Mouse (Mus musculus) ES-Bruce4 (cell line): Measurements from ENCODE around the gene Sppl2a. TPM values are rescaled to one million over a fixed set of nuclear protein-coding genes. Genes with fewer than 3 reads are reported as not detected.
A peak's percentile ranks its signal among the peaks of the same experiment; 100 is the strongest.

Experiments used
- H3K27ac ChIP-seq: 2 replicates; pipeline ENCODE4 v1.5.1; 2012; ENCODE audit warnings: low read length, inconsistent platforms; ENCODE audit not compliant: insufficient read depth
- H3K27me3 ChIP-seq: 2 replicates; pipeline ENCODE4 v1.6.1; 2012; ENCODE audit warnings: mild to moderate bottlenecking, low read length, inconsistent platforms; ENCODE audit not compliant: control insufficient read depth, poor library complexity, insufficient read depth, severe bottlenecking
- H3K36me3 ChIP-seq: 2 replicates; pipeline ENCODE4 v1.6.1; 2012; ENCODE audit warnings: inconsistent platforms, mild to moderate bottlenecking, low read length, moderate library complexity; ENCODE audit not compliant: control insufficient read depth, poor library complexity, insufficient read depth, severe bottlenecking
- H3K4me1 ChIP-seq: one replicate; pipeline ENCODE4 v1.8.1; 2011; ENCODE audit warnings: low read length; ENCODE audit not compliant: control insufficient read depth, insufficient read depth
- H3K4me3 ChIP-seq: 2 replicates; pipeline ENCODE4 v1.5.1; 2011; ENCODE audit warnings: low read depth, mild to moderate bottlenecking, low read length
- H3K9ac ChIP-seq: 2 replicates; pipeline ENCODE4 v1.6.1; 2012; ENCODE audit warnings: low read depth, mild to moderate bottlenecking, inconsistent platforms; ENCODE audit not compliant: poor library complexity, severe bottlenecking
- H3K9me3 ChIP-seq: replicated peaks from 2 replicates; pipeline ENCODE4 v1.6.1; 2012; ENCODE audit warnings: mild to moderate bottlenecking, low read length, inconsistent platforms; ENCODE audit not compliant: control insufficient read depth, poor library complexity, insufficient read depth, severe bottlenecking
- CTCF ChIP-seq: IDR thresholded peaks from one replicate; pipeline ENCODE4 v1.8.1; 2011; ENCODE audit warnings: low read depth, low read length
- EP300 ChIP-seq: IDR thresholded peaks from 2 replicates; pipeline ENCODE4 v1.6.1; 2011; ENCODE audit warnings: low read depth, low read length; ENCODE audit not compliant: insufficient read depth
- POLR2A ChIP-seq: IDR thresholded peaks from one replicate; pipeline ENCODE4 v1.8.1; 2011; ENCODE audit warnings: low read length; ENCODE audit not compliant: insufficient read depth
- polyA plus RNA-seq: library from polyadenylated mRNA; stranded (reverse); fragments of >200 nt; gene quantifications from 2 replicates; pipeline ENCODE4 v1.2.4, GENCODE M21; 2011; ENCODE audit warnings: low read depth; ENCODE audit not compliant: missing spikeins, insufficient read depth, insufficient read length

Gene Sppl2a
- polyA plus RNA-seq, 1 experiment, result 18.9 TPM

DNA sequence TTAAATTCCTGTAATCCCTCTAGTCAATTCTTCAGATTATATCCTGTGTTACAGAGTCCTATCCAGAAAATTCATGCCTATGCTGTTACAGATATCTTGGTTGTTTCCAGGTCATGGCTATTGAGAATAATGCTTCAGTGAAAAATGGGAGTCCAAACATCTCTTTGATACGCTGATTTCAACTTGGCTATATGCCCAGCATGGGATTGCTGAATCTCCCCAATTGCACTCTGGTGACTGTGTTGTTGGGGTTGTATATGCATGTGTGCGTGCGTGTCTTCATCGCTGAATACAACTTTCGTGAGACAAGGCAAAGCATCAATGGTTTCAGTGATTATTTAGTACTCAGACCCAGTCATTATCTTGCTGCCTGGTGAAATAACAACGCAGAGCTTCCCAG is 5.0 kb upstream of the Sppl2a start:
- TF ChIP-seq EP300, result no peak
- TF ChIP-seq CTCF, result no peak
- H3K9ac ChIP-seq, result no peak overlapping the region
- no peak overlapping the region for H3K27ac ChIP-seq
- peaks cover 5% of the 10 kb centered on the region for H3K9me3 ChIP-seq
- no peaks in the 10 kb centered on the region for H3K36me3 ChIP-seq
- H3K27me3 ChIP-seq, result no peaks in the 10 kb centered on the region
- no peak overlapping the region for H3K4me3 ChIP-seq
- H3K4me1 ChIP-seq, result no peaks in the 10 kb centered on the region

DNA sequence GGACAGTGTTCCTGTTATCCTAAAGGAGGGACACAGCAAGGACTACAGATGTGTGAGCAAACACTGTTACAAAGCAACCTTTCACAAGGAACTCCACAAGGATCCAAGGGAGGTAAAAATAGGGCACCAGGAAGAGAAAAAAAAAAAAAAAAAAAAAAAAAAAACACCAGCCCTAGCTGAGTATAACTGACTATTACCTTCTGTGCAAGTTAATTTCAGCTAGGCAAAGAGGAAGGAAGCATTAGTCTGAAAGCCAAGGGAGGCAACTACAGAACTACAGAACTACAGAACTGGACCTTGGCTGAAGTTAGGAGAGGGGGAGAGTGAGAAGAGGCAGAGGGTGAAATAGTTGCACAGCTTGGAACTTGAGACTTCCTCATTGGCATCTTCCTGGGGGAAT is 886 bp upstream of the Sppl2a start:
- TF ChIP-seq EP300 (no peak), POLR2A (no peak), CTCF (no peak)
- H3K9me3 ChIP-seq, result no peaks in the 10 kb centered on the region
- H3K27ac ChIP-seq, result no peak overlapping the region
- H3K4me3 ChIP-seq, result no peak overlapping the region
- 0 out of 2 replicates have a peak overlapping the region, but pooled peaks have one; percentile 71 for H3K9ac ChIP-seq
- no peaks in the 10 kb centered on the region for H3K36me3 ChIP-seq
- H3K27me3 ChIP-seq, result no peaks in the 10 kb centered on the region
- H3K4me1 ChIP-seq, result no peaks in the 10 kb centered on the region

DNA sequence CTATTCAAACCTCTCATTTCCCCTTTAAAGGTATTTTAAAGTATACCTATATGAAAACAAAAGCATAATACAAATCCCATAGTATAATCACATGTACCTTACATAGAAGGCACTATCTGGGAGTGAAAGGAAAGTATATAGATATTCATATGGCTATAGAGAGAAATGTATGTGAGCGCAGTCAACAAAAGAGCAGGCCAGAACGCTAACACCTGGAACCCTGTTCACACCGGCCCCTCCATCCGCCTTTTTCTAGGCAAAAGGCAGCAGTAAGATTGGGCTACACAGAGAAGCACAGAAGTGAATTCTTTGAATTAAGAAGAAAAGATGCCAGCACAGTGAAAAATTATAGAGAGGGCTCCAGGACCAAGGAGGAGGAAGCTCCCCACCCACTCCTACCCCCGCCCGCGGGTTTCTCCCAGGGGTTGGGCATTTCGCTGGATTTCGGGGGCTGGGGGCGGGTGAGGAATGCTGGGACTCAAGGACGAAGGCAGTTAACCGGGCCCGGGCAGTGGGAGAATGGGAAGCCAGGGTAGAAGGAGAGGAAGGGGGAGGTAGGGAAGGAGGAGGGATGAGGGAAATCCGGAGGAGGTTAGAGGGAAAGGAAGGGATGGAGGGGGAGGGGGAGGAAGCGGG is 656 bp downstream of the Sppl2a start:
- H3K9ac ChIP-seq, result peak overlapping the region; percentile 71

DNA sequence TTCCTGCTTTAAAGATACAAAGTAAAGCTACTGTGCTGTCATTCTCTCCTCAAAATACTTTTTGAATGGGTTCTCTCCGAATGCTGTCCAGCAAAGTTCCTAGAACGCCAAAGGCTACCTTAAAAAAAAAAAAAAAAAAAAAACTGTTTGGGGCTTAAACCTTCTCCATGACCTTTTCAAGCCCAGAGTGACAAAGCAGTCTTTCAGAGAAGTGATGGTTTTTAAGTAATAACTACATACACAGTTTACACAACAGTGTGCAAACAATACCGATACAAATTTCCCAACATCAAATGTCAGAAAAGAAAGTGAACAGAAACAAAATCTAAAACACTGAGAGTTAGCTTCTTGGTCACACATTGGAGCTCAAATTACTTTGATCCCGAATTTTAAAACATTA is 1.3 kb downstream of the Sppl2a start:
- Histone ChIP-seq H3K27ac (no peak overlapping the region), H3K27me3 (no peaks in the 10 kb centered on the region), H3K36me3 (no peaks in the 10 kb centered on the region), H3K9ac (peak overlapping the region; percentile 71; the same call in 1 of the 2 replicates), H3K9me3 (no peaks in the 10 kb centered on the region), H3K4me3 (no peak overlapping the region), H3K4me1 (no peaks in the 10 kb centered on the region)
- TF ChIP-seq EP300, result no peak
- no peak for TF ChIP-seq POLR2A
- TF ChIP-seq CTCF, result no peak

More for the DNA sequence above, 656 bp downstream of the Sppl2a start:
- H3K27me3 ChIP-seq, result no peaks in the 10 kb centered on the region
- H3K27ac ChIP-seq, result no peak overlapping the region
- H3K4me3 ChIP-seq, result peak overlapping the region; percentile 66
- no peaks in the 10 kb centered on the region for H3K4me1 ChIP-seq
- TF ChIP-seq CTCF (no peak), POLR2A (no peak), EP300 (no peak)
- H3K36me3 ChIP-seq, result no peaks in the 10 kb centered on the region
- H3K9me3 ChIP-seq, result no peaks in the 10 kb centered on the region

DNA sequence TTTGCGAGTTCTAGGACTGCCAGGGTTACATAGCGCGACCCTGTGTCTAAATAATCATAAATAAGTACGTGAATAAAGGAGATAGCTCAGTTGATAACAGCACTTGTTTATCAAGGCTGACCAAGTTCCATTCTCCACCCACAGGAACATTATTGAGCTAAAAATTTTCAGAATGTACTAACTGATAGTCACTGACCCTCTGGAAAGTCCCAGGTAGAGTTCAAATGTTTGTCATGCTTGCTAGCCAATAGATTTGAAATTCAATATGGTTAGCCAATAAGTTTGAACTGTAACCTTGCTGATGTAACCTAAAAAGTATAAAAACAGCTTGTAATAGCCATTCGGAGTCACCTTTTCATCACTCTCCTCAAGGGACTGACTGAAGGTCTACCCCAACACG is 4.4 kb downstream of the Sppl2a start:
- Histone ChIP-seq H3K9me3 (no peaks in the 10 kb centered on the region), H3K27me3 (no peaks in the 10 kb centered on the region), H3K4me1 (no peaks in the 10 kb centered on the region), H3K9ac (no peak overlapping the region), H3K27ac (no peak overlapping the region), H3K4me3 (no peak overlapping the region), H3K36me3 (no peaks in the 10 kb centered on the region)
- TF ChIP-seq EP300 (no peak), CTCF (no peak), POLR2A (no peak)

DNA sequence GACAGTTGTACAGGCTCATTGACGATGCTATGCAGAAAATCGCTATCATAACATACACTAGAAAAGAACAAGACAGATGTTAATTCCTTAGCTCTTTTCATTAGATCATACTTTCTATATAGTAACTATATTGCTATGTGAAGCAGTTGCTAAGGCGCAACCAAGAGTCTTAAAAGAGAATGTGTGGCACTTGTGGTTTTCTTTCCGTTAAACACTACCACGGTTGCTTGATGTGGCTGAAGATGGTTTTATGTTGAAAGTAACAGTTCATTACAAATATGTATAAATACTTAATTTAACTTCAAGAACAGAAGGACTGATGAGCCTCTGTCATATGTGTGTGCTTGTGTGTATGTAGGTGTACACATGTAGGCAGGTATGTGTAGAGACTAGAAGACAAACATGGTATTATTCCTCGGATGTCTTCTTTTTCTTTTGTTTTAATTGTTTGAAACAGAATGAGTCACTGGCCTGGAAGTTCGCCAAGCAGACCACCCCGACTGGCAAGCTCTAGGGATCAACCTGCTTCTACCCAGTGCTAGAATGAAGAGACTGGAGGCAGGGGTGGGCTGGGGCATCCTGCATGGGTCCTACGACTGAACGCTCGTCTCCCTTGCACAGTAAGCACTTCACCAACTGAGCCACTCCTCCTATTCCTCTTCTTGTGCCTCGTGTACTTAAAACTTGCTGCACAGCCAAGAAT is 12.5 kb downstream of the Sppl2a start:
- Histone ChIP-seq H3K27ac (no peak overlapping the region), H3K36me3 (no peaks in the 10 kb centered on the region; the same call in 1 of the 2 replicates), H3K4me1 (no peaks in the 10 kb centered on the region), H3K27me3 (no peaks in the 10 kb centered on the region), H3K4me3 (no peak overlapping the region), H3K9me3 (no peaks in the 10 kb centered on the region), H3K9ac (no peak overlapping the region)
- TF ChIP-seq POLR2A, result no peak
- no peak for TF ChIP-seq EP300
- TF ChIP-seq CTCF, result no peak
